Mouse (Mus musculus) cerebellum, adult 2 months (tissue): ENCODE results near the gene Lefty2.

Source experiments
- CTCF ChIP-seq: fragments of 200-500 bp; IDR thresholded peaks from 2 replicates; pipeline ENCODE4 v1.5.1; 2011; ENCODE audit warnings: low read depth, mild to moderate bottlenecking, control low read depth, low read length, moderate library complexity, borderline replicate concordance; ENCODE audit not compliant: insufficient read depth
- POLR2A ChIP-seq: fragments of 200-500 bp; IDR thresholded peaks from 2 replicates; pipeline ENCODE4 v1.6.1; 2011; ENCODE audit warnings: low read length, control low read depth, borderline replicate concordance; ENCODE audit not compliant: insufficient read depth

GRCm38 (mm10) chr1:180884484-180884883 is 8.4 kb upstream of the Lefty2 start:
- TF ChIP-seq POLR2A = no peak
- TF ChIP-seq CTCF = no peak
